Mouse (Mus musculus): ENCODE data around the gene Vps8. TPM values are rescaled to one million over a fixed set of nuclear protein-coding genes. Genes with fewer than 3 reads are reported as not detected.

Vps8 gene
- polyA plus RNA-seq, 2 experiments, result 11.0 to 15.2 TPM

DNA sequence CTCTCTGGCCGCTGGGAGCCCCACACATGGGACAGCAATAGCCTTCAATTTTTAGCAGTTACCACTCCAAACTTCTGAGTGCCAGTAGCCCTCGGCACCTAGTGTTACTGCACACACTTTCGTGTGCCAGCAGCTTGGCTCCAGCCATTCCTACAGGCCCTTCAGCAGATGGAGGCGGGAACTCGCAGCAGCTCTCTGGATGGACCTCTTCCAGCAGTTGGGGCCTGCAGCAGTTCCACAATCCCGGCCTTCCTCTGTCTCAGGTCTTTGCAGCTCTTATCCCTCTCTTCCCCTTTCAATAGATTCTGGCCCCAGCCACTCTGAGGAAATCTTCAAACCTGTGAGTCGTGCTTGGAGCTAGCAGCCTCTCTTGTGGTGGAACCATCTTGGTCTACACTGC is 253.9 kb downstream of the Vps8 start:
- Histone ChIP-seq H3K27me3 (ENCODE audit: control insufficient read depth, insufficient read depth, low read length) (no peaks in the 10 kb centered on the region), H3K9me3 (ENCODE audit: control insufficient read depth, low read length) (no peaks in the 10 kb centered on the region), H3K4me2 (replicated peaks; ENCODE audit: low read depth, low read length, severe bottlenecking) (no peak overlapping the region), H3K9ac (ENCODE audit: low read depth, low read length, severe bottlenecking) (no peak overlapping the region), H3K27ac (replicated peaks; ENCODE audit: low read depth, low read length) (no peak overlapping the region), H3K4me3 (replicated peaks; ENCODE audit: low read length) (no peak overlapping the region), H3K36me3 (ENCODE audit: control insufficient read depth, insufficient read depth, low read length) (peaks cover 16% of the 10 kb centered on the region; the same call in 1 of the 2 replicates), H3K4me1 (ENCODE audit: control insufficient read depth, insufficient read depth, low read length) (no peaks in the 10 kb centered on the region)
- ATAC-seq (ENCODE audit: low FRiP score, low read depth) (no peak), DNase-seq (ENCODE audit: low spot score) (no peak)
- WGBS, result 86% methylated on average over 7 of the region's 7 CpGs
- TF ChIP-seq POLR2A (IDR thresholded peaks at IDR 0.05; ENCODE audit: borderline replicate concordance, extremely low read depth, insufficient read depth, insufficient read length), result no peak

DNA sequence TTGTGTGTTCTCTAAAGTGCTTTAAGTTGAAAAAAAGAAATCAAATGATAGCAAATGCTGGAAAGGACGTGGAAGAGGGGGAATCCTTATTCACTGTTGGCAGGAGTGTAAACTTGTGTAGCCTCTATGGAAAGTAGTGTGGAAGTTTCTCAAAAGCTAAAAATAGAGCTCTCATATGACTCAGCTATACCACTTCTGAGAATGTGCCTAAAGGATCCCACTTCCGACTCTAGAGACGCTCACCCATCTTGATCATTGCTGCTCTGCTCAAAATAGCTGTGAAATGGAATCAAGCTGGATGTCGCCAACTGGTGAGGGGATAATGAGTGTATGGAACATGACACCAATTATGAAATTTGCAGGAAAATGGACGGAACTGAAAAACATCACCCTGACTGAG is 264.5 kb downstream of the Vps8 start:
- H3K27me3 ChIP-seq (ENCODE audit: control insufficient read depth, insufficient read depth, low read length), result no peaks in the 10 kb centered on the region
- ATAC-seq (ENCODE audit: low FRiP score, low read depth), result no peak
- DNase-seq (ENCODE audit: low spot score), result no peak
- WGBS, result 84% methylated on average over 5 of the region's 5 CpGs
- 0 out of 2 replicates have a peak, but pooled peaks cover 3% of the 10 kb centered on the region for H3K9me3 ChIP-seq (ENCODE audit: control insufficient read depth, low read length)
- no peak overlapping the region for H3K9ac ChIP-seq (ENCODE audit: low read depth, low read length, severe bottlenecking)
- H3K4me2 ChIP-seq (replicated peaks; ENCODE audit: low read depth, low read length, severe bottlenecking), result no peak overlapping the region
- TF ChIP-seq POLR2A (IDR thresholded peaks at IDR 0.05; ENCODE audit: borderline replicate concordance, extremely low read depth, insufficient read depth, insufficient read length), result no peak
- H3K4me1 ChIP-seq (ENCODE audit: control insufficient read depth, insufficient read depth, low read length), result peaks cover 6% of the 10 kb centered on the region
- H3K27ac ChIP-seq (replicated peaks; ENCODE audit: low read depth, low read length), result no peak overlapping the region
- H3K36me3 ChIP-seq (ENCODE audit: control insufficient read depth, insufficient read depth, low read length), result peaks cover 9% of the 10 kb centered on the region; the same call in 1 of the 2 replicates
- no peak overlapping the region for H3K4me3 ChIP-seq (replicated peaks; ENCODE audit: low read length)

DNA sequence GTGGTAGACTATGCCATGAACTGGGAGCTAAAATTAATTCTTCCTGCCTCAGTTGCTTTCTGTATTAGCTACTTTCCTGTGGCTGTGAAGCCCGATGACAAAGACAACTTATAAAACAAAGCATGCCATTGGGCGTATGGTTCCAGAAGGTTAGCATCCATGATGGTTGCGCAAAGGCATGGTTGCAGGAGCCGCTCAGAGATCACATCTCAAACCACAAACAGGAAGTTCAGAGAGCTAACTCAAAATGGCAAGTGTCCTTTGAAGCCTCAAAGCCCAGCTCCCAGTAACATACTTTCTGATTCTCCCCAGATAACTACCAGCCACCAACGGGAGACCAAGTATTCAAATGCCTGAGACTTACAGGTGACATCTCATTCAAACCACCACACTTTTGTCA is 266.2 kb downstream of the Vps8 start:
- no peaks in the 10 kb centered on the region for H3K9me3 ChIP-seq (ENCODE audit: control insufficient read depth, low read length)
- ATAC-seq (ENCODE audit: low FRiP score, low read depth) (no peak), DNase-seq (ENCODE audit: low spot score) (no peak)
- H3K4me3 ChIP-seq (replicated peaks; ENCODE audit: low read length), result no peak overlapping the region
- H3K27ac ChIP-seq (replicated peaks; ENCODE audit: low read depth, low read length), result no peak overlapping the region
- no peak overlapping the region for H3K4me2 ChIP-seq (replicated peaks; ENCODE audit: low read depth, low read length, severe bottlenecking)
- H3K4me1 ChIP-seq (ENCODE audit: control insufficient read depth, insufficient read depth, low read length), result peaks cover 13% of the 10 kb centered on the region
- 85% methylated on average over 5 of the region's 5 CpGs for WGBS
- no peak for TF ChIP-seq POLR2A (IDR thresholded peaks at IDR 0.05; ENCODE audit: borderline replicate concordance, extremely low read depth, insufficient read depth, insufficient read length)
- H3K27me3 ChIP-seq (ENCODE audit: control insufficient read depth, insufficient read depth, low read length), result no peaks in the 10 kb centered on the region
- no peak overlapping the region for H3K9ac ChIP-seq (ENCODE audit: low read depth, low read length, severe bottlenecking)
- H3K36me3 ChIP-seq (ENCODE audit: control insufficient read depth, insufficient read depth, low read length), result peaks cover 9% of the 10 kb centered on the region; the same call in 1 of the 2 replicates

DNA sequence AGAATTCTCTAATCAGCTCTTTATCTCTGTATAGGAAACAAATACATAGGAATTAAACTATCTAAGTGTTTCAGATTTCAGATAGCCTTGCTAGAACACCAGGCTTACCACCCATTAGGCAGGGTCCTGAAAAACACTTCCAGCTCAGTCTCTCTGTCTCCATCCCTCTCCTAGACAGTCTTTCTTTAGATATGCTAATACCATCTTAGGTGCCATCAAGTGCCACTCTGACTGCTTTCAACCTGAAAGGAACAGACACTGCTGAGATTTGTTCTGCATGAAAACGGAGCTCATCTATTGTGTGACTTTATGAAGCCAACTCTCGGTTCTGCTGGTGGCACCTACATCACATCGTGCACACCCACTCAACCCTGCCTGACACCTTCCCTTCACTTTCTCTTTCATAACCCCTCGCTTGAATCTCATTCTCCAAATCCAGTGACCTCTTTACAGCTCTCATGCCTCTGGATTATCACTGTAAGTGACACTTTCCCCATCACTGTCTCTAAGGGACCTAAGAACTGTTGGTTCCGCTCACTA is 267.4 kb downstream of the Vps8 start:
- no peak overlapping the region for H3K4me3 ChIP-seq (replicated peaks; ENCODE audit: low read length)
- H3K4me1 ChIP-seq (ENCODE audit: control insufficient read depth, insufficient read depth, low read length), result peaks cover 16% of the 10 kb centered on the region
- H3K4me2 ChIP-seq (replicated peaks; ENCODE audit: low read depth, low read length, severe bottlenecking), result no peak overlapping the region
- no peak for TF ChIP-seq POLR2A (IDR thresholded peaks at IDR 0.05; ENCODE audit: borderline replicate concordance, extremely low read depth, insufficient read depth, insufficient read length)
- H3K9me3 ChIP-seq (ENCODE audit: control insufficient read depth, low read length), result no peaks in the 10 kb centered on the region
- no peaks in the 10 kb centered on the region for H3K27me3 ChIP-seq (ENCODE audit: control insufficient read depth, insufficient read depth, low read length)
- WGBS, result 51% methylated on average over 5 of the region's 5 CpGs
- peaks cover 9% of the 10 kb centered on the region; the same call in 1 of the 2 replicates for H3K36me3 ChIP-seq (ENCODE audit: control insufficient read depth, insufficient read depth, low read length)
- ATAC-seq (ENCODE audit: low FRiP score, low read depth) (no peak), DNase-seq (ENCODE audit: low spot score) (no peak)
- H3K27ac ChIP-seq (replicated peaks; ENCODE audit: low read depth, low read length), result no peak overlapping the region
- H3K9ac ChIP-seq (ENCODE audit: low read depth, low read length, severe bottlenecking), result no peak overlapping the region

DNA sequence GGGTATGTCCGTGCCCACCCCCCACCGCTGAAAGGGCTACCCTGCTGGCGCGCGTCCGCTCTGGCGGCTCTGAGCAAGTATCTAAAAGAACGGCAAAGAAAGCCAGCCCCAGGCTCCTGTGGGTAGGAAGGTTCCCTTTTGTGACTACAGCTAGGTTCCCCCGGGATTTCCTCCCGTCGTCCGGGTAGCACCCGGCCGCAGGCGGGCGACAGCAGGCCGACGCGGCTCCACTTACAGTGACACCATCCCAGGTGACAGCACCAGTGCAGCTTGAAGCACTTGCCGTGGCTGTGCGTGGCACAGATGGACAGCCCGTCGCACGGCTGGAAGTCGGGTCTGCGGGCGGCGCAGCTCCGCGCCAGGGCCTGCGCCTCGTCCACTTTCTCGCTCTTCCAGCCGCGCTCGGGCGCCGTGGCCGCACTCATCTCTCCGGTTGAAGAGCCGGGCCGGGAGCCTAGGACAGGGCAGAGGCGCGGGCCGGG is 271.1 kb downstream of the Vps8 start:
- H3K27me3 ChIP-seq (ENCODE audit: control insufficient read depth, insufficient read depth, low read length), result no peaks in the 10 kb centered on the region
- H3K4me1 ChIP-seq (ENCODE audit: control insufficient read depth, insufficient read depth, low read length), result peaks cover 19% of the 10 kb centered on the region
- peak overlapping the region; percentile 95 for H3K9ac ChIP-seq (ENCODE audit: low read depth, low read length, severe bottlenecking)
- ATAC-seq (ENCODE audit: low FRiP score, low read depth) (peak; percentile 62), DNase-seq (ENCODE audit: low spot score) (peak; percentile 43)
- peak overlapping the region; percentile 95 for H3K4me2 ChIP-seq (replicated peaks; ENCODE audit: low read depth, low read length, severe bottlenecking)
- H3K4me3 ChIP-seq (replicated peaks; ENCODE audit: low read length), result peak overlapping the region; percentile 90
- 2% methylated on average over 33 of the region's 45 CpGs for WGBS
- H3K36me3 ChIP-seq (ENCODE audit: control insufficient read depth, insufficient read depth, low read length), result 0 out of 2 replicates have a peak, but pooled peaks cover 7% of the 10 kb centered on the region
- peak overlapping the region; percentile 87 for H3K27ac ChIP-seq (replicated peaks; ENCODE audit: low read depth, low read length)
- TF ChIP-seq POLR2A (IDR thresholded peaks at IDR 0.05; ENCODE audit: borderline replicate concordance, extremely low read depth, insufficient read depth, insufficient read length), result no peak; the same call in 1 of the 2 replicates
- H3K9me3 ChIP-seq (ENCODE audit: control insufficient read depth, low read length), result no peaks in the 10 kb centered on the region

Other genes with a start within 250 kb of the Vps8 start
- gene Ephb3, start 218.4 kb upstream of the Vps8 start, polyA plus RNA-seq (2012; rRNA removed), result 70.9 and 96.8 TPM in 2 replicates
- 37.0 and 42.1 TPM in 2 replicates for gene Ephb3, start 218.4 kb upstream of the Vps8 start, polyA plus RNA-seq (2014; fragmentation: Nextera tagmentation; extraction: Ambion mirVana)